Mouse (Mus musculus): ENCODE results near the gene Psma7.
A peak's percentile ranks its signal among the peaks of the same experiment; 100 is the strongest.

Gene Psma7

GRCm38 (mm10) chr2:180042858-180043515, 754 bp upstream of the Psma7 start:
- peak; percentile 52 for DNase-seq (ENCODE audit: low read depth, low spot score)

- no peak for DNase-seq (ENCODE audit: low read depth, low spot score)
These were observed 517 bp downstream of the Psma7 start for GRCm38 (mm10) chr2:180041577-180042255.

- no peak for DNase-seq (ENCODE audit: low read depth, low spot score)
These were observed 1.8 kb downstream of the Psma7 start for GRCm38 (mm10) chr2:180040406-180040805.

- peak; percentile 55 for DNase-seq (ENCODE audit: low read depth, low spot score)
These were observed 7.5 kb downstream of the Psma7 start for GRCm38 (mm10) chr2:180034753-180035152.

- no peak for DNase-seq (ENCODE audit: low read depth, low spot score)
These were observed 8.3 kb downstream of the Psma7 start for GRCm38 (mm10) chr2:180033956-180034355.

GRCm38 (mm10) chr2:180032925-180033324, 9.3 kb downstream of the Psma7 start:
- DNase-seq (ENCODE audit: low read depth, low spot score) = no peak

GRCm38 (mm10) chr2:180031270-180031669, 11.0 kb downstream of the Psma7 start:
- no peak for DNase-seq (ENCODE audit: low read depth, low spot score)

- DNase-seq (ENCODE audit: low read depth, low spot score) = no peak
These were observed 14.5 kb downstream of the Psma7 start for GRCm38 (mm10) chr2:180027768-180028167.

- DNase-seq (ENCODE audit: low read depth, low spot score) = no peak
These were observed 16.4 kb downstream of the Psma7 start for GRCm38 (mm10) chr2:180025861-180026200.

GRCm38 (mm10) chr2:180025135-180025860, 16.9 kb downstream of the Psma7 start:
- no peak for DNase-seq (ENCODE audit: low read depth, low spot score)

- DNase-seq (ENCODE audit: low read depth, low spot score) = peak; percentile 97
These were observed 17.7 kb downstream of the Psma7 start, which contains the start of gene Lsm14b for GRCm38 (mm10) chr2:180024401-180025098. TSS of gene Lsm14b (plus strand) at chr2:180024987.

- no peak for DNase-seq (ENCODE audit: low read depth, low spot score)
These were observed 19.5 kb downstream of the Psma7 start for GRCm38 (mm10) chr2:180022751-180023150.

GRCm38 (mm10) chr2:180020919-180021318, 21.3 kb downstream of the Psma7 start:
- no peak for DNase-seq (ENCODE audit: low read depth, low spot score)

GRCm38 (mm10) chr2:180020091-180020661, 22.1 kb downstream of the Psma7 start:
- DNase-seq (ENCODE audit: low read depth, low spot score) = no peak

- DNase-seq (ENCODE audit: low read depth, low spot score) = no peak
These were observed 23.7 kb downstream of the Psma7 start for GRCm38 (mm10) chr2:180018573-180018972.

GRCm38 (mm10) chr2:180017632-180018031, 24.6 kb downstream of the Psma7 start:
- DNase-seq (ENCODE audit: low read depth, low spot score) = no peak

GRCm38 (mm10) chr2:180013686-180014085, 28.5 kb downstream of the Psma7 start:
- no peak for DNase-seq (ENCODE audit: low read depth, low spot score)

GRCm38 (mm10) chr2:180011370-180011769, 30.9 kb downstream of the Psma7 start:
- DNase-seq (ENCODE audit: low read depth, low spot score) = no peak

- peak; percentile 40 for DNase-seq (ENCODE audit: low read depth, low spot score)
These were observed 31.5 kb downstream of the Psma7 start for GRCm38 (mm10) chr2:180010686-180011085.

- DNase-seq (ENCODE audit: low read depth, low spot score) = no peak
These were observed 35.7 kb downstream of the Psma7 start for GRCm38 (mm10) chr2:180006352-180007017.
